Mouse (Mus musculus) kidney, postnatal 10 days (tissue): ENCODE data around the gene Reep3.
"Not testable (repeated sequence)": the region's sequence is repeated elsewhere in the genome, so short reads cannot be mapped to it uniquely, and the experiment has no call there.

Experiments used
- DNase-seq: peaks from one replicate; pipeline ENCODE4 v3.0.0; 2021; ENCODE audit warnings: mixed read lengths

Gene Reep3

DNA sequence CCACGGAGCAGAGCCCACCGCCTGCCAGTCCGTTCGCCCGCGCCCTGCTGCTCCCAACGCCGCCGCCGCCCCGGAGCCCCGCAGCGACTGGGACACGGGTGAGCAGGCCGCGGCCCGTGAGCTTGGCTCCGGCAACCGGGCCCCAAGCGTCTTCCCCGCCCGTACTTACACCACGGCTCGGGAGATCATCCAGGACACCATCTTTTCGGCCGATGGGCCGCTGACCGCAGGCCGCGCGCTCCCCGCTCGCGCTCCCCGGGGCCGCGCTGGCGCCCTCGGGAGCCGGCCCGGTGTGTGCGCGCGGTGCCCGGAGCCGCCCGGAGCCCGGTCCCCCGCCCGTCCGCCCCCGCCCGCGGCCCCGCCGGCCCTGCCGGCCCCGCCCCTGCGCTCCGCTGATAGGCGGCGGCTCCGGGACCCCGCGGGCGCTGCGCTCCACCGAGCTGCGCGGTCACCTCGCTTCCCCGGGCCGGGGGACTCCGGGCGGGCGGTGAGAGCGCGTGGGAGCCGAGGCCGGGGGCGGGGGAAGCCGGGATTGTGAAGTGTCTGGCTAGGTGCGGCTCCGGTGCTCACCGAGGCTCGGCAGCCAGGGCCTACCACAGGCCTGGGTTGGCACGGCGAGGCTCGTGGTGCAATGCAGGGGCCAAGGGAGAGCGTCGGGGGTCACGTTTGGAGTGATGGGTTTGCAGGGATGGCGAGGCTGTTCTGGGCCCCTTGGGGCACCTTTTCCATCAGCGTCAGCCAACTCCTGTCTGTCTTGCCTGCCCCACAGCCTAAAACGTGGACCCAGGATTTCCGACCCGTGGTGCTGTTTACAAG lies at the start of gene Reep3:
Gene Reep3, minus strand, starts transcription at position 325 of the 816 bp plus-strand sequence.
- peak; percentile 88 for DNase-seq

DNA sequence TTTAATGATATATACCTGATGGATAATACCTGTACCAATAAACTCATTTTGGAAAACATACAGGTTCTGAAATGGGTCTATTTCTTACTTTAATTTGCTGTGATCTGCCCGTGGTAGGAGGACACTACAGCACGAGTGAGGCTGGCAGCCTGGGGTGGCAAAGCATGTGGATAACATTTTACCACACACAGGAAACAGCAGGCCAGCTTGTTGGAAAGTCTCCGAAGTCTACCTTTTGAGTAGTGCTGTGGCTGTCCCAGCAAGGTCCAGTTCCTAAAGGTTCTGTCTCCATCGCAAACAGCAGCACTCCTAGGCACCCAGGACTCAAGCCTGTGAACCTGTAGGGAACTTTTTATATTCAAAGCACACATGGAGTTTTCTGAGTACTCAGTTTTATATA lies 48.9 kb upstream of the Reep3 start:
- no peak for DNase-seq

DNA sequence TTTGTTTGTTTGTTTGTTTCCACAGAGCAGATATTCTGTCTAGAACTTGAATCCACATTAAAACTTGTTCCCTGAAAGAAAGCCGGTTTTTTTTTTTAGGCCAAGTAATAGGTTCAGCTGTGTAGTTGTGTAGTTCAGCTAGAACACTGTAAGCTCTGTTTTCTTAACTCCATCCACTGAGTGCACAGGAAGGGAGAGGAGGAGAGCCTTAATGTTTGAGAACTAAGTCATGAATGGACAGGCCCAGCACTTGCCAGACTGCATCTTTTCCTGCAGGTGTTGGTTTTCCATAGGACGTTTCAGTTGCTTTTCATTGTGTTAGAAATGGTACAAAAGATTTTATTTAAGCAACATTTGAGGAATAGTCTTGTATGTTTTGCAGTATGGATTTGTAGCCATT lies 47.5 kb upstream of the Reep3 start:
- DNase-seq, result no peak

DNA sequence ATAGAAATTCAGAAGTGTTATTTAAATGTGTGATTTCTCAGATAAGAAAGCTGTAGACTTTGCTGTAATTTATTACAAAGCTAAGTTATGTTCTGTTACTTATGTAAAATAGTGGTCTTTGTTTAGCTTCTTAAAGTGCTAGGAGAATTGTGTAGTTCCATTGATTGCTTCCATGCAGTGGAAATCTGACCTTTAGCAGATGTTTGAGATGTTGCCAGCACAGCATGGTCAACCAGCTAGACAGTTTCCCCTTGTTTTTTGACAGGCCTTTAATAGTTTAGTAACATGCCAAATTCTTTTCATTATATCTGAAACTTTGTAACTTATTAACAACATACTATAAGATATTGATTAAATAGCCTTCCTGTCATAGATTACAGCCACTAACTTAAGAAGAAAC lies 46.9 kb upstream of the Reep3 start:
- DNase-seq, result peak; percentile 38

DNA sequence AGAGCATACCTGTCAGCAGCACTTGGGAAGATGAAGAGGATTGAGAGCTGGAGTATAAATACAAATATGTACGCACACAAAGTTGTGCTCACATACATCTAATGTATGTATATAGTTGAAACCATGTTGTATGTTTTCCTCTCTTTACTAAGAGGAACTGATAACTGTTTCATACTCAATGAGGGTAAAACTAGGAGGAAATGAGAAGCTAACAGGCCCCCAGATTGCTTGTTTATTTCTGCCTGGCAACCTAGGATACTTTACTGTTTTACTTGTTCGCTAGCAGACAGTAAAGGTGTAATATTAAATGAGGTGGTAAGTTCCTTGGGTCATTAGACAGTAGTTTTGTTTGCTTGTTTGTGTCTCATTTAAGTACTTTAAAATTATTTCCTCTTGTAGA lies 40.7 kb upstream of the Reep3 start:
- no peak for DNase-seq

DNA sequence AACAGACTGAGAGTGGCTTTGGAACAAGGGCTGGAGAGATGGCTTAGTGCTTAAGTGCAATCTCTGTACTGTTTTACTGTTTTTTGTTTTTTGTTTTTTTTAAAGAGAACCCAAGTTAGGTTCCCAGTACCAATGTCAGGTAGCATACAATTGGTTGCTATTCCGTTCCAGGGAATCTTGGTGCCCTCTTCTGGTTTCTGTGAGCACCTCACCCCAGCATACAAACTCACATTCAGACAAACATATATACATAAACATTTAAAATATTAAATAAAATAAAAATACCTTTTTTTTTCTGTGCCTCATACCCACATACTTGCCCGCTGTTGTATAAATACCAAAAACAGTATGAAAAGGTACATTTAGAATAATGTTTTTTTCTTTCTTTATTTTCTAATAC lies 37.6 kb upstream of the Reep3 start:
- DNase-seq, result no peak

DNA sequence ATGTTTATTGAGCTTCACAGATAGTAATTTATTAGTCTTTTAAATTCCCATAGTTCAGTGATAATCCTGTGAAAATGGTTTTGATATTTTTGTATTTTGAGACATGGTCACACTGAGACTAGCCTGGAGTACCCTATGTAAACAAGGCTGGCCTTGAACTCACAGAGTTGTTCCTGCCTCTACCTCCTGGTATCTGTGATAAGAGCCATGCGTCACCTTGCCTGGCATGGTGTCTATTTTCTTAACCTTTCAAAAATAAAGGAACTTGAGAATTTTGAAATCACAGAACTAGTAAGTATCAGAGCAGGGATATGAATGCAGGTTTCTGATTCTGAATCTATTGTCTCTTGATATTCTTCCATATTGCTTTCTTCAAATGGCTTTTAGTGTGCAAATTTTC lies 35.0 kb upstream of the Reep3 start:
- DNase-seq, result no peak

DNA sequence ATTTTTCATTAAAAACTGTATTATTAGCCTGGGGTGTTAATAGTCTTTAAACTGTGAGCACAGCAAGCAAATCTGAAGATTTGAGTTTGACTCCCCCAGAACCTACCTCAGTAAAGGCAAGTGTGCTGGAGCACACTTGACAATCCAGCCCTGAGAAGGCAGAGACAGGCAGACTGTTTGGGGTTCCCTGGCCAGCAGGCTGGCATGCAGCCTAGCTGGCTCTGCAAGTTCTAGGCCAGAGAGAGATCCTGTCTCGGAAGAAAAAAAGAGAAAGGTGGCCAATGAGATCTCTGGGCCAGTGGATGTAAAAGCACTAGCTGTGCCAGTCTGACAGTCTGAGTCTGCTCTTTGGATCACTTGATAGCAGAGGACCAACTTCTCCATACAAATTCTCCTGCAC lies 32.8 kb upstream of the Reep3 start:
- no peak for DNase-seq

DNA sequence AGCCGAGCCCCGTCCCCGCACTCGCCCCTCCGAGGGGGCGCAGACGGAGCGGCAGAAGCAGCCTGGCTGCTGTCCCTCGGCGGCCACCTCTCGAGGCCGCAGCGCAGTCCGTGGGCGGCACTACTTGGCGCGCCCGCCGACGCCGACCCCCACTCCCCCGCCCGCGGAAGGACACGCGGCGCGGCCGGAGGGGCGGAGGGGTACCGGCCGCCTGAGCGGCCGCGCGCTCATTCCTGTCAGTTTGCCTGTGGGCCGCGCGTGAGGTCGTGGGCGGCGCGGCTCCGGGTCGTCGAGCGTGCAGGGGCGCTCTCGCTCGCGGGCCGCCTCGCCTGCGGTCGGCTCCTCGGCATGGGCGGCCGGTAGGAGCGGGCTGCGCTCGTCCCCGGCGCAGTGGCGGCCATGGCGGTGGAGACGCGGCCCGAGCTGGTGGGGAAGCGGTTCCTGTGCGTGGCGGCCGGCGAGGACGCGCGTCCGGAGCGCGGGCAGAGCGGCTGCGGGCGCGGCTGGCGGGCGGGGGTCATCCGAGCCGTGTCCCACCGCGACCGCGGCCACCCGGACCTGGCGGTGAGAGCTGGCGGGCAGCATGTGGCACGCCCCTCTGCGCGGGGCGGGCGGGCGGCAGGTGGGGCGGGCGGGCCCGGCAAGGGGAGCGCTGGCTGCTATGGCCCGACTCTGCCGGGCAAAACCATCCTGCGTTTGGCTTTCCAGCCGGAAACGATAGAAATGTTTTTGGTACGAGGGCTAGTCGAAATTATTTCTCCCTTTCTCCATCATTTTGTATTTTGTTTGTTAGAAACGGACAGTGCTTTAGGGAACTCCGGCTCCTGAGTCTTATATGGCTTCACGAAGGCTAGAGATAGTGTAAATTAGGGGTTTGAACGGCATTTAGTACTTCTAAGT lies 30.4 kb upstream of the Reep3 start:
- DNase-seq, result peak; percentile 74

DNA sequence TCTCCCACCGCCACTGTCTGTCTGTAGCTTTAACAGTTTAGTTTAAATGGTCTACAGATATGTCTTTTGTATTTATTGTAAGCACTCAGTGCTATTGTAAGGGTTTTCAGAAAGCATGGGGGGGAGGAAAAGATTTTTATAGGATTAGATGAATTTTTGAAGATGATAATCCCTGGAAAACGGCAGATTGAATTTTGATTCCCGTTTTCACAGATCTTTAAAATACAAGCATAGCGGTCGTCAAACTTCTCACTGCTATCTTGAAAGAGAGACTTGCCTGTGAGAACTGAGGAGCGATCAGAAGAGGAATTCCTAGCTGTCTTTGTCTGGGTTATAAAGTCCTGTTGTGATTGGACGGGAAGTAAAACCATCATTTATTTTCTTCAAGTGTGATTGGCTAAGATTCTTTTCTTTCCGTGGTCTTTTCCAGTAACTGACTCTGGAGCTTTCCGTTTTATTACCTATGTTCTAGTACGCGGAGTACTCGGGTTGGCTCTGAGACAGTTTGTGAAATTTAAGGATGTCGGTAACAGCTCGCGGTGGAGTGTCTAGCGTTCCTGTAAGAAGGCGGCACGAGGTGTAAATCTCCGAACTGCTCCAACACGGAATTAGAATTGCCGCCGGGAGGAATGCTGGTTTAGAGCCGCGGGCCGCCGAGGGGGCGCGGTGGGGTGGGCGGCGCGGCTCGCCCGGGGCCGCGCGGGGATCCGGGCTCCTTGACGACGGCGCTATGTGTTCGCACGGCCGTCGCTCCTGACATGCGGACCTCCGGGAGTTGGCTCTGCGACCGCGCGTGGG lies 29.5 kb upstream of the Reep3 start:
- peak; percentile 63 for DNase-seq

DNA sequence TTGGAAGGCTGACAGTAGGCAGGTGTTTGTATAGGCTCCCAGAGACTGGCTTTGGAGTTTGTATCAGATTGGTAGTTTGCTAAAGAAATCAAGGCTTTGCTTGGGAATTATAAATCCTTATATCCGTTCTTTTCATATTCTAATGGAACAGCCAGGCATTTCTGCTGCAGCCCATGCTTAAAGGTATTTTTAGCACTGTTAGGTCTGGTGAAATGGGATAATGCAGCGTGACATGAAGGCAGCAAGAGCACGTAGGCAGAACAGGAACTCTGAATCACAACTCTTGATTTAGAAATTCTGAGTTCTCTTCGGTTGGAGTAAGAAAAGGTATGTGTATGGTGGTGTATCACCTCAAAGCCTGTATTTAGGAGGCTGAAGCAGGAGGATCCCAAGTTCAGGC lies 27.4 kb upstream of the Reep3 start:
- no peak for DNase-seq

DNA sequence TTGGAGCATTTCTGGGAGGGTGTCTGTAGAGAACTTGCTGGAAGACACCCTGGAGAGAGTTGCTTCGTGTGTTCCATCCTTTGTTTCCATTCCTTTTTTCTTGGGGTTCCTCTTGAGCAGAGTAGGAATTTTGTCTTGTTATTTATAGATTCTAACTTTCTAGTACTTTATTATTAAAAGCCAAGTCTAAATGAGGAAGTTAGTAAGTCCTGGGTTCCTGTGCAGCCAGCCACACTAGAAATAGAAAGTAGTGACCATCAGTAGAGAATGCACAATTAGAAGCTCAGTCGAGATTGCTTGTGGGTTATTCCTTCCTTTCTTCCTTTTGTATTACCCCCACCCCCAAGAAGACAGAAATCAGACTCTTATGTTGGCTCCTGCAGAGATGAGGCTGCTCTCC lies 27.0 kb upstream of the Reep3 start:
- DNase-seq, result no peak

DNA sequence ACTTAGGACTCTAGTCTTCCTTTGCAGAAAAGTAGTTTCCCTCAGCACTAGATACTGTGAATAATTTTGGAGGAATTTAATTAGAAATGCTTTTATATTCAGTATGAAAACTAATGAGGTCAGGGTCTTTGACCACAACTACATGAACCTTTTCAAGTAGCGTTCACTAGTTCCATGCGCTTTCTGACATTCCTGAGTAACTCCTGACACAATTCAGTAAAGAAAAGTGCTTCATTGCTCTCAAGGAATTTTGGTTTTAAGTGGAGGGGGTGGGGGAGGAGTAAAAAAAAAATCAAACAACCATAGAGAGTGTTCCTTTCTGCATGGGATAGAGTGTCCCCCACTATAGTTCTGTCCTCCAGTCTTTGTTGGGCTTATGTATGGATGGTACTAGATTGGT lies 23.9 kb upstream of the Reep3 start:
- no peak for DNase-seq

DNA sequence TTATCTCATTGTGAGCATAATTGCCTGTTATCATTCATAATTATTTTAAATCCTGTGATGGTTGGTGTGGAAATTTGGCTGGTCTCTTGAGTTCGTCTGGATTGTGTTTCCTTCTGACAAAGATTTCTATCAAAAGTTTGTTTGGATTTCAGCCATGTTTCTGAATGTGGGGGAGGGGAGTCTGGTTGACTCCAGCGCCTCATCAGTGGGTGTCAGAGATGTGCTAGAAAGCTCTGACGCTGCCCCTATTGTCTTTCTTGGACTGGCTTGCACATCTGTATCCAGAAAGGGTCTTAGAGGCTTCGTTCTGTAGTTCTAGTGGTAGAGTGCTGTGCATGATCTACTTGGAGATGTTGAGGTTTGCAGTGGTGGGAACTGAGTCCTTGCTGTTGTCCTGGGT lies 23.4 kb upstream of the Reep3 start:
- DNase-seq, result no peak

DNA sequence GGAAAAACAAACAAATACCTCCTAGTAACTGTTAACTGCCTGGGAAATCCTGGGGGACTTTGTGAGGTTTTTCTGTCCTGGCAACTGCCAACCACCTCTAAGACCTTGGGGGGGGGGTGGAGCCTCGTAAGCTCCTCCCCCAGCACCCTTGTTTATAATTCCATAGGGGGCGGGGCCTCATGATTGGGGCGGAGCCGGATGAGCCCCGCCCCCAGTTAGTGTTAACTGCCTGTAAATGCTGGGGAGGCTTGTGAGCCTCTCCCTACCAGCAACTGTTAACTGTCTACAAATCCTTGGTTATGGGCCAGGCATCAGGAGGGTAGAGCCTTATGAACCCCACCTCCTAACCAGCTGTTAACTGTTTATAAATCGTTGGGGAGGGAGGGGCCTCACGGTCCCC lies 22.5 kb upstream of the Reep3 start:
- DNase-seq, result no peak

DNA sequence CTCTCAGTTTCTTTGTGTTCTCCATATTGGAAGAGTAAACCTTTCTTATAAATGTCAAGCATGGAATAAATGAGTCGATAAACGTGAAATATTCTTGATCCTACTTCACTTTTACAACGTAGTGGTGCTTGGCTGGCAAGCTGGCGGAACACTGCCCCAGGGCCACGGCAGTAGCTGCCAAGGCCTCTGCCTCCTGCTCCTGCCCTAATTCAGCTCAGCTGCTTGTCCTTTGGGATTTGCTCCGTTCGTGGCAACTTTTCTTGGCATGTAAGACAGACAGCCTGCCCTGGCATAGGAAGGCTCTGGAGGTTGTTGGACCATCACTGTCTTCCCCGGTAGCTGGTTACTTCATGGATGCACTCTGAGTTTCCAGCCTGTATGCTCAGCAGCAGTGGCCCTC lies 19.5 kb upstream of the Reep3 start:
- DNase-seq, result peak; percentile 43

DNA sequence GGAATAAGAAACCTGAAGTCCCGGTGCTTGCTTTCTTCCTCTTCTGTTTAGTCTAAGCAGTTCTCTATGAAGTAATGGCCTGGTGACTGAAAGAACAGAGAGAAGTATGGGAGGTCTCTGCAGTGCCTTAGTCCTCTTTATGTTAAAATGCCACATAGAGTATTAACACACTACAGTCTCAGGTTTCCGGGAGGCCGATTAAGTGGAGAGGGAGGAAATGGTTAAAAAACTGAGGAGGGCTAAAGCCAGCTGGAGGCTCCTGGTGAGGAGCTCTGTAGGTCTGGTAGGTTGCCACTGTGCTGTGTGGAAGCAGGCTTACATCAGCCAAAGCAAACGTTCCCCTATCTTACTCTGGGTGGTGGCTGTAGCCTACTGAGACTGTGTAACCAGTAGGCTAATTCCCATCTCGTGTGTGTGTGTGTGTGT lies 18.9 kb upstream of the Reep3 start:
- DNase-seq, result peak; percentile 26

DNA sequence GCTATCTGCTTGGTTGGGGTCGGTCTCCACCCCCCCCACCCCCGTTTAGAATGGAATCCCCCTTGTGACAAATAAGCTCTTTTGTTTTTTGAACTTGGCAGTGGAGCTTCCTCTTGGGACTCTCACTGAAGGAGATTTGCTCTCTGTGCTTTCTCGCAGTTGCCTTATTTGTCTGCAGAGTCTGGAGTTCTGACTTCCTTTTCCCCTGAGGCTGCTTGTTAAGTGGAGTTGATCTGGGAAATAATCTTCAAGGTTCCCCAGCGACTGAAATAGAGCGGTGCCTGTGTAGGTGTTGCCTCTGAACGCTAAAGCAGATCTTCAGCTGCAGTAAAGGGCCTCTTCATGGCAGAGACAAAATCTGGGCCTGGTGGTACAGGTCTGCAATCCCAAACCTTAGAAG lies 18.4 kb upstream of the Reep3 start:
- peak; percentile 22 for DNase-seq

DNA sequence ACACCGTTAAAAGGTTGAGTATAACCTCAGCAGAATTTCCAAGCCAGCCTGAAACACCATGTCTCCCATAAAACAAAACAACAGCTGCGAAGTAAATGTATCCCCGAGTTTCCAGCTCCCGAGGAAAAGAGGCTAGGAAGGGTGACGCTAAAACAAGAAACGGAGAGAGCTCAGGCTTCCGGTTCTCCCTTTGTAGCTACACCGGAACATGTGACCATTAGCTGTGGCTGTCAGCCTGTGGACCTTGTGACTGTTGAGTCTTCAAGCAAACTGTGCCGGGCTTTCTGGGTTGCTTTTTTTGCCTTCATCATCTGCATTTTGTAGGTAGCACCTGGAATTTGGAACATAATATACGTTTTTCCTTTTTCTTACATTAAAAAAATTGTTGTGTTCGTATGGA lies 17.1 kb upstream of the Reep3 start:
- no peak for DNase-seq

DNA sequence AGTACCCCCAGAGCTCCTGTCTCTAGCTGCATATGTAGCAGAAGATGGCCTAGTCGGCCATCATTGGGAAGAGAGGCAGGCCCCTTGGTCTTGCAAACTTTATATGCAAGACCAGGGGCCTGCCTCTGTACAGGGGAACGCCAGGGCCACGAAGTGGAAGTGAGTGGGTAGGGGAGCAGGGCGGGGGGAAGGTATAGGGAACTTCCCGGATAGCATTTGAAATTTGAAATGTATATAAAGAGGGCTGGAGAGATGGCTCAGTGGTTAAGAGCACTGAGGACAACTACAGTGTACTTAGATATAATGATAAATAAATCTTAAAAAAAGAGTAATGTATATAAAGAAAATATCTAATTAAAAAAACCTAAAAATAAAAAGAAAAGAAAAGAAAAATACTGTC lies 16.2 kb upstream of the Reep3 start:
- DNase-seq, result not testable (repeated sequence)

DNA sequence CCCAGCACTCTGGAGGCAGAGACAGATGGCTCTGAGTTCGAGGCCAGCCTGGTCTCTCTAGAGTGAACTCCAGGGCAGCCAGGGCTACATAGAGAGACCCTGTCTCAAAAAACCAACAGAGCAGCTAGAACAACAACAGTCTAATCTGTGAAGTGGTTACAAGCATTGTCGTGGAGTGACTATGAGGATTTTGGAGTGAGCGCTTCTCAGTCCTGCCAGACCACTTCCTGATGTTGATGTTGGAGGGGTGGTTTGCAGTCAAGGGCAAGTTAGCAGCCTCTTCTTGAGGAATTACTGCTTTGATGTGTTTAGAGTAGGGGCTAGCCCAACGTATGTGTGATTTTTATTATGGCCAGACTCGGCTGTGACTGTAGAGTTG lies 15.0 kb upstream of the Reep3 start:
- DNase-seq, result no peak

DNA sequence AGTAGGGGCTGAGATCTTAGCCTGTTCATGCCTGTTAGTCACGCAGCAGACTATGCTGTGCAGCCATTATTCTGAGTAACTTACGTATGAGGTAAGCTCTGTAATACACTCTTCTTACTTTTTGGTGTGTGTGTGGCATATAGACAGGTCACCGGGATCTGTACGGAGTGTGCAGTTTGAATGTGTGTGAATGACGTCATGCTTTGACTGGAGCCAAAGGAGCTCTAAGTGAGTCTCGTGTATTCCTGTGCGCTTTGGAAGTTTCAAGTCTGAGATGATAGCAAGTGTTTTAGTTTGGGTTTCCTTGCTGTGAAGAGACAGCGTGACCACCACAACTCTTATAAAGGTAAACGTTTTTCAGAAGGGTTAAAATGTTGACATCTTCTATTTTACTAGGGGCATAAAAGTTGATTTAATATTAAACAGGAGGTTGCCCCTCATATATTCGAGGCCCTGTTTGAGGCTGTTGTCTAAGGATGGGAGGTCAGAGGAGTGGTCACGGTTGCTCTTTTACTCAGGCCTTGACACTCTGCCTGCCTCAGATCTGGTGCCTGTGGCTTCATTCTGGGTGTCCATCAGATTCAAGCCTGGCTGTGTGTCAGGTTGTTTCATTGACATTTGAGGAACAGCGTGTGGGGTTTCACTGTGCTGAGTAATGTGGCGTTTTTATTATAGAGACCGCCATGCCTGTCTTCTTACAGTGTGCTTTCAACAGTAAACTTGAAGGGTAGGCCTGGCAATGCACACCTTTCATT lies 14.5 kb upstream of the Reep3 start:
- no peak for DNase-seq

DNA sequence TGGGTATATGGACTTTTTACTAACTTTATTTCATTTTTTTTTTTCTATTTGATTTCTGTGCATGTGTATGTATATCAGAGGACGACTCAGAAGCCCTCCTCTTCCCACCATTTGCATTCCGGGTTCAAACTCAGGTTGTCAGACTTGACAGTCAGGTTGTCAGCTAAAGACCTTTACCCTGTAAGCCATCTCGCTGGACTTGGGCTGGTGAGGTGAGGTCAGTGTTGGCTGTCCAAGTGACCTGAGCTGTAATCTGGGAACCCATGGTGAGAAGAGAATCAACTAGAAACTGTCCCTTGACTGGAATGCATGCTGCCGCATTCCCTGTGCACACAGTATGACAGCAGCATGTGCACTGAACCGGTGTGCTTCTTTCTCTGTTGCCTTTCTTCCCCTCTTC lies 12.9 kb upstream of the Reep3 start:
- DNase-seq, result no peak
